Mouse (Mus musculus) B cell, adult 2 months (primary cell): ENCODE measurements around the gene Gata2.

ENCODE experiments used
- DNase-seq, 2 experiments: peaks; one replicate each; pipeline ENCODE4 v3.0.0; 2022

The Gata2 gene

GRCm38 (mm10) chr6:88196054-88196732, 2.5 kb downstream of the Gata2 start:
- DNase-seq = no peak

- no peak for DNase-seq
These were observed 3.1 kb downstream of the Gata2 start for GRCm38 (mm10) chr6:88196733-88197312.

DNA sequence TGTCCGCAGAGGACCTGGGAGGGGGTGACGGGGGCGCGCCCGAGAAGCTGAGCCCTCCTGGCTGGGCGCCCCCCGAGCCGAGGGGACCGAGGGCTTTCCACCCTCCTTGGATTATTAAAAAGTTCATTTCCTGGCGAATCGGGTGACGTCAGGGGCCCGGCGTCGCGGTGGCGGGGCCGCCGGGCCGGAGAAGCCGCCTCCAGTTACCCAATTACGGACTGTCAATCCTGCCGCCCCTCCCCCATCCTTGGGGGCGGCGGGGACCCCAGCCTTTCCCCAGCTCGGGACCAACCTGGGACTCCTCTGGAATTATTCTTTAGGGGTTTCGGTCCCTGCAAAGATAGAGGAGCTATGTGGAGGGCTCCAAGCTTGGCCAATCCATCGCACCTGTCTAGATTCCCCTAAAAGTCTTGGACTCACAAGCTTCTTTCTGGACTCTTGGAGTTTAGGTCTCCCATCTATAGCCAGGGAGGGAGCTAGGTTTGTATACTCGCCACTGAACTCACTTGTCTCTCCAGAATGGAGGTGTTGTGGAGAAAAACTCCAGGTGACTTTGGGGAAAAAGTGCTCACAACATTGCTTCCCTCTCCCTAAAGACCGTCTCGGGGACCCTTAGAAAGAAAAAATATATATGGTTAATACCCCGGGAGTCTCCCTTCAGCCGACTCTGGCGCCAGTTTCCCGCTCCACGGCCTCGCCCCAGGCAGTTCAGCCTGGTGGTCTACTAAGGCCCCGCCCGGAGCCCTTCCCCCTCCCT, 3.8 kb downstream of the Gata2 start:
- no peak for DNase-seq

- no peak for DNase-seq
These were observed 4.6 kb downstream of the Gata2 start for GRCm38 (mm10) chr6:88198070-88198940.

GRCm38 (mm10) chr6:88199001-88199717, 5.5 kb downstream of the Gata2 start:
- DNase-seq = no peak

DNA sequence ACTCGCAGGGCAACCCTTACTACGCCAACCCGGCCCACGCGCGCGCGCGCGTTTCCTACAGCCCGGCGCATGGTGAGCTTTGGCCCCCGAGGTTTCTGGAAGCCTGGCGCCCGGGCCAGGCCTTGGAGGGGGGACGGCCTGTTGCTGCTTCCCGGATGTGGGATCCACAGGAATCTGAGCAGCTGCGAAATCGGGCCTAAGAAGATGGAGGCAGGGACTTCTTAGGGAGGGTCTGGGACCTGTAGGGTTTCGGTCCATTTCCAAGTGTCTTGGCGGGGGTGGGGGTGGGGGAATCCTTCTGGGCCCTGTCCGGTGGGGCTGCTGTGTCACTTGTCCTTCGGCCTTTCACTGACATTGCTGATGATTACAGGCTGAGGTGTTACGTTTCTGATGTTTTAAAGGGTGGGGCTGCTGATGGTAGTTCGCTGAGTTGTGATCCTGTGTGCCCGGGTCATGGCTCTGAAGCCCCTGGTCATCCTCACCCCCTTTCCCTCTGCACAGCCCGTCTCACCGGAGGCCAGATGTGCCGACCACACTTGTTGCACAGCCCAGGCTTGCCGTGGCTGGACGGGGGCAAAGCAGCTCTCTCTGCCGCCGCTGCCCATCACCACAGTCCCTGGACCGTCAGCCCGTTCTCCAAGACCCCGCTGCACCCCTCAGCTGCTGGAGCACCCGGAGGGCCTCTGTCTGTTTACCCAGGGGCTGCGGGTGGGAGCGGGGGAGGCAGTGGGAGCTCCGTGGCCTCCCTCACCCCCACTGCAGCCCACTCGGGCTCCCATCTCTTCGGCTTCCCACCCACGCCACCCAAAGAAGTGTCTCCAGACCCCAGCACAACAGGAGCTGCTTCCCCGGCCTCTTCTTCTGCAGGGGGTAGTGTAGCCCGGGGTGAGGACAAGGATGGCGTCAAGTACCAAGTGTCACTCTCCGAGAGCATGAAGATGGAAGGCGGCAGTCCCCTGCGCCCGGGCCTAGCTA, 6.3 kb downstream of the Gata2 start:
- no peak for DNase-seq

- no peak for DNase-seq
These were observed 7.3 kb downstream of the Gata2 start for GRCm38 (mm10) chr6:88200693-88201609.

- no peak for DNase-seq
These were observed 8.4 kb downstream of the Gata2 start for GRCm38 (mm10) chr6:88201926-88202700.

DNA sequence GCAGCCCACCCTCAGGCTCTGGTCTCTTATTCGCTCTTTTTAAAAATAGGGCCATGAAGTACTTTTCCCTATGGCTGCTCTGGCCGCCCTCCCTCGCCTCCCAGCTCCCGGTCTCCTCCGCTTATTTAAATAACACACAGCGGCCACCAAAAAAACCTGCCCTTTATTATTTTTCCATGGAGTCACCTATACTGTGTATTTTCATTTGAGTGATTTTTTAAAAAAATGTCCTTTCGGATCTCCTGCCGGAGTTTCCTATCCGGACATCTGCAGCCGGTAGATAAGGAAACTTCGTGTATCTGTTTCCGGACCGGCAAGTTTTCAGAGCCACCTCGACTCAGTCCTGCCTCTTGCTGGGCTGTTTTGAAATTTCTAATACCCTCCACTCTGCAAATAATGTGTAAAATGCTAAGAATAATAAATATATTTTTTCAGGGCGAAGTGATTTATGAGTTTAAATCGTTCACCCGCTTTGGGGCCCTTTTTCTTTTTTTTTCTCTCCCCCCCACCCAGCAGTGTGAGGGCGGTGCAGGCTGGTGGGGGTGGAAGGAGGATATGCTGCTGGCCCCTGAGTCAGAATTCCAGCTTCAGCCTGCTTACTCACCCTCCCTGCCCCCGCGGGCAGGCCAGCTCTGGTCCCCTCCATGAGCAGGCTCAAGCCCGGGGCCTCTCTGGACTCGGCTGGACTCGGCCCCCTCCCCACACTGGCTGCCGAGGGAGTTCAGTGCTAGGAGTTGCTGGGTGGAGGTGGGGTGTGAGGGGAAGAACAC, 9.4 kb downstream of the Gata2 start:
- DNase-seq = no peak

GRCm38 (mm10) chr6:88203791-88204405, 10.2 kb downstream of the Gata2 start:
- no peak for DNase-seq

GRCm38 (mm10) chr6:88204531-88205385, 11.1 kb downstream of the Gata2 start:
- DNase-seq = no peak

- no peak for DNase-seq
These were observed 11.7 kb downstream of the Gata2 start for GRCm38 (mm10) chr6:88205386-88205700.

- DNase-seq = no peak
These were observed 12.2 kb downstream of the Gata2 start for GRCm38 (mm10) chr6:88205937-88206336.

DNA sequence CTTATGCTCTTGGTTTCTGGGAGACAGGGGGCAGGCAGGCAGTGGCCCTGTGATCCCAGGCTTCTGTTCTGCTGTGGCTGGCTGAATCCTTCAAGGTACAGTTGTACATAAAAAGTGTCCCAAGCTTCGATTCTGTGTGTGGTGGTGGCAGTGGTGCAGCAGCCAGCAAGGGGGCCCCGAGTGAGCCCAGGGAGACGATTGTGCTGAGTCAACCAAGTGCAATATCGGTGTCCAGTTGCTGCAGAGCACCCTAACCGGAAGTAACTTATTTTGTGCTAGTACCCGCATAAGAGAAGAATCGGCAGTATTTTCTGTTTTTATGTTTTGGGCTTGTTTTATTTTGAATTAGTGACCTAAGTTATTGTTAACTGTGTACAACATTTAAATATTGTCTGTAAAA, 12.9 kb downstream of the Gata2 start:
- no peak for DNase-seq

DNA sequence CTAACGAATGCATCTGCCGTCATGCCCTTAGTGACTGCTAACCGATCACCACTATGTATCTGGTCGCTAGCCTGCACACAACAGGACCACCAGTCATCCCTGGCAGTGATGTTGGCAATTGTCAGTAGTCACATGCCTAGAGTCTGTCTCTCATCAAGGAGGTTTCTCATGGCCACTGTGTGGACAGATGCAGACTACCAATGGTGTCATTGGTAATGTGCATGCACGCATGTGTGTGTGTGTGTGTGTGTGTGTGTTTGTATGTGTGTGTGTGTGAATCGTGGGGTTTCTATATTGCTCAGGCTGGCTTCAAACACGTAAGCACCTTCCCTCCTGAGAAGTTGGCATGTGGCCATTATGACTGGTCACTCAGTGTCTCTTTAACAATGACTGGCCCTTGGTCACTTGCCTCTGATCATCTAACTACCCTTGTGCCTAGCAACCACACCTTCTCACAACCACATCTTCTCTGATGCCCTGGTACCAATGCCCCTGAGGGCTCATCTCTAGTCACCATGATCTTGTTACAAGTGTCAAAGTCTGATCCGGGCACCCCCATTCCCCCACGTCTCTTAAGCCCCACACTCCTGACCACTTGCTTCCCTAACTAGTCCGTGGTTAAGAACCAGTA, 13.8 kb downstream of the Gata2 start:
- no peak for DNase-seq

DNA sequence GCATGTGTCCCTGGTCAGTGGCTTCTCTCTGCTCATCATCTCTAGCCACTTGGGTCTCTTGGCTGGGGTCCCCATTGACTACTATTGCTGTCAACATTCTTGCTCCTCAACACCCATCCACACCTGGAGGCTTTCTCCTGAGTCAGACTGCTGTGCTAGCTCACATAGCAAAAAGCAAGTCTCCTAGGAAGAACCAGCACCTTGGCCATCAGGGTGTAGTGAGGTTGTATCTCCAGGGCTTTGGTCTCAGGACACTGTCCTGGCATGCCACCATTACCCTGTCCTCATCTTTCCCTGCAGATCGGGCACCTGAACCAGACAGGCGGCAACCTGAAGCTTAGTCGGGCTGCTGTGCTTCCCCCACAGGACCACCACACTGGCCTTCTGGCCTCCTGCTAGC, 14.6 kb downstream of the Gata2 start:
- DNase-seq = no peak

GRCm38 (mm10) chr6:88209453-88209852, 15.8 kb downstream of the Gata2 start:
- DNase-seq = no peak
